Mouse (Mus musculus) gastrocnemius, postnatal 36 days (tissue): ENCODE measurements at regions not wholly inside any gene's neighbourhood (a gene's known extent, or its start where the extent isn't known, plus 50 kb on each side); places are given as distances from the start of the nearest gene placed in this dataset.
"Not testable (repeated sequence)": the region's sequence is repeated elsewhere in the genome, so short reads cannot be mapped to it uniquely, and the experiment has no call there.

Source experiments
- DNase-seq, 2 experiments: peaks; one replicate each; pipeline ENCODE4 v3.0.0; 2022
- intact Hi-C: fragments of 180-260 bp; cut with DNase I; formaldehyde crosslinking; loops from one replicate; pipeline ENCODE4 v1.15.1; 2025

- no peak for DNase-seq
- intact Hi-C loops, result no loop called here
These were observed 179.6 kb upstream of the Daam1 start for GRCm38 (mm10) chr12:71651251-71651650.

DNA sequence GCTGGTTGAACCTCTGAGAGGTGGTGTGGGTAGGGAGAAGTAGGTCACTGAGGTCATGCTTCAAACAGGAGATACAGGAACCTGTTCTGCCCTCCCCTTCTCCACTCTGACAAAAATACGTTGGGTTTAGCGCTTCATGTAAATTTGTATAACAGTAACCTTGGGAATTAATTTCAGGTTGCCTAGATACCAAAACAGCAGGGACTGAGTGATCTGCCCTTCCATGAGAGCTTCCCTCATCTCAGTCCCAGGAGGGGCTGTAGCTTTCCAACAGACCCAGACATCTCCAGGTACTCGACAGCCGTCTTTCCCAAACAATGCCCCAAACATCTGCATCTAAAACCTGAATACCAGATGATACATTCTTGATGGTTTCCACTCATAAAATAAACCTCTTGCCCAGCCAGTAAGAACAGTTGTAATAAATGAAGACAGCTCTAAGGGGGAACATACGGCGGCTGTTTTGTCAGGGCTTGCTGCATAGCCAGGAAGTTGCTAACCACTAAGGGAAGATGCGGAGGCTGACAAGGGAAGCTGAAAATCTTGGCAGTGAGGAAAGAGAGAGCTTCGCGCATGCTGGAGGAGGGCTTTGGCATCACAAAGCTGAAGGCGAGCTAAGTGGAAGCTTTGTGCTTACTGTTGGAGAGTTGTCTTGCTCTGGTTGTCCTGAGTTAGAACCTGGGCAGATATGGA, 137.4 kb upstream of the Daam1 start:
- DNase-seq, result no peak
- intact Hi-C loops, result no loop called here

- intact Hi-C loops, result no loop called here
- peak in 1 of 2 experiments; percentile 15 for DNase-seq
These were observed 129.1 kb upstream of the Daam1 start for GRCm38 (mm10) chr12:71701753-71702152.

- no peak for DNase-seq
- intact Hi-C loops, result no loop called here
These were observed 128.7 kb upstream of the Daam1 start for GRCm38 (mm10) chr12:71702181-71702580.

DNA sequence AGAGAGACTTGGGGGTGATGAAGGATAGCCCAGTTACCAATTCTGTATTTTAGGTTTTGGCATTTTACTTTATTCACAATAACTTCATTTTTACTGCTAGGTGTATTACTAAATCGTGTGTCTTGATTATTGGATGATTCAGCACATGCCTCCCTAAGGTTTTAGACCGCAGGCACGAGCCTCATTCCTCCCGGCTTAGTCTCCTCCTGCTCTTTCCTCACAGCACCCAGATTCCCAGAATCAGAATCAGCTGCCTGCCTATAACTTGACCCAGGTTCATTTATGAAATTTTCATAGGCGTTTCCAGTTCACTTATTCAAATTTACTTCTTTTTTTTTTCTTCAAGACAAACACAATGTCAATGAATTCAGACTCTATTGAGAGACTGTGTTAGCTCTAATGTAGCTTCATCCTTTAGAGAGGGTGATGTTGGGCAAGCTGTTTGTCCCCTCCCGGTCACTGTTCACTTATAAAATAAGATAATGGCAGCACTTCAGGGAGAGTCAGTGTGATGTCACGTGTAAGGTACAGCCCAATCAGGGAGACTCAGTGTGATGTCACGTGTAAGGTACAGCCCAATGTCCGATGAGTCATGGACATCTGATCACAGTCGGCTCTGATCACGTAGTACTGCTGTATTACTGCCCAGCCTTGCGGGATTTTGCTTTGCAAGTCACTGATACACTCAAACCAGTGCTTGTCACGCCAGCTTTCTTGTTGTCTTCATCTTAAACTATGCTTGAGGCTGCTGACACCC, 127.6 kb upstream of the Daam1 start:
- intact Hi-C loops, result no loop called here

GRCm38 (mm10) chr12:71704431-71704830, 126.4 kb upstream of the Daam1 start:
- DNase-seq, result no peak

More for the DNA sequence above, 127.6 kb upstream of the Daam1 start:
- DNase-seq, result no peak

GRCm38 (mm10) chr12:71707727-71708369, 123.0 kb upstream of the Daam1 start:
- intact Hi-C loops, result loop anchor here (2.0 kb wide), 2 partner anchors 397 to 511 kb away; no protein-coding TSS in a partner anchor
- DNase-seq, result peak; percentile 29 to 55

More at GRCm38 (mm10) chr12:71704431-71704830, 126.4 kb upstream of the Daam1 start:
- intact Hi-C loops, result no loop called here

DNA sequence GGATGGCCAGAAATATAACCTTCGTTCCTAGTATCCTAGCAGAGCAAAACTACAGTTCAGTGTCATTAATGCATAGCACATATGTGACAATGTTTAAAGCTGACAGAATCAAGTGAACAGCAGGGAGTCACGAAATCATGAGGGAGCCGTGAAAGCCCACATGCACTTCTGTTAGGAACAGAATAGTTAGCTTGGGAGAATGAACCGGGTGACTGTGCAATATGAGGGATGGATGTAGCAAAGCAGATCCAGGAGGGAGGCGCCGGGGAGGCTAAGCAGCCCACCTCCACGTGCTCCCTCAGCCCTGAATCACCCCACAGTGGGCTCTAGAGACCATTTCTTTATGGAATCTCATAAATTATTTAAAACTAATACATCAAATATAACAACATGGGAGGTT, 116.3 kb upstream of the Daam1 start:
- no peak for DNase-seq
- intact Hi-C loops, result no loop called here

- intact Hi-C loops, DNase-seq: not testable (repeated sequence)
These were observed 112.5 kb upstream of the Daam1 start for GRCm38 (mm10) chr12:71718412-71718811.

DNA sequence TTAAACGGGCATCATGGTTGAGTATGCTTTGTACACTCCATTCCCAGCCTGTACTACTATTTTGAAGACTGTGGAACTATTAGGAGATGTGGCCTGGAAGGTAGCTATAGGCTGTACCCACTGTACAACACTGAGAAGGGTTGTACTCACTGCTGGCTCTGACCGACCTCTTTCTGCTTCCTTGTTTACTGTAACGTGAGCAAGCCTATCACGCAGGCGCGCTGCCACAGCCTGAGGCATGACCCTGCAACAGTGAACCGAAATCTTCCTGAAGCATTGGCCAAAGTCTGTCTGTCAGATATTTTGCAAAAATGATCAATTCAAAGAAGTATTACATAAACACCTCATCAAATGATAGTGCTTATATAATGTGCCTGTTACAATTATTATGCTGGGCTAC, 112.0 kb upstream of the Daam1 start:
- no peak for DNase-seq
- intact Hi-C loops, result no loop called here

- intact Hi-C loops, result no loop called here
- DNase-seq, result no peak
These were observed 105.7 kb upstream of the Daam1 start for GRCm38 (mm10) chr12:71725140-71725539.

DNA sequence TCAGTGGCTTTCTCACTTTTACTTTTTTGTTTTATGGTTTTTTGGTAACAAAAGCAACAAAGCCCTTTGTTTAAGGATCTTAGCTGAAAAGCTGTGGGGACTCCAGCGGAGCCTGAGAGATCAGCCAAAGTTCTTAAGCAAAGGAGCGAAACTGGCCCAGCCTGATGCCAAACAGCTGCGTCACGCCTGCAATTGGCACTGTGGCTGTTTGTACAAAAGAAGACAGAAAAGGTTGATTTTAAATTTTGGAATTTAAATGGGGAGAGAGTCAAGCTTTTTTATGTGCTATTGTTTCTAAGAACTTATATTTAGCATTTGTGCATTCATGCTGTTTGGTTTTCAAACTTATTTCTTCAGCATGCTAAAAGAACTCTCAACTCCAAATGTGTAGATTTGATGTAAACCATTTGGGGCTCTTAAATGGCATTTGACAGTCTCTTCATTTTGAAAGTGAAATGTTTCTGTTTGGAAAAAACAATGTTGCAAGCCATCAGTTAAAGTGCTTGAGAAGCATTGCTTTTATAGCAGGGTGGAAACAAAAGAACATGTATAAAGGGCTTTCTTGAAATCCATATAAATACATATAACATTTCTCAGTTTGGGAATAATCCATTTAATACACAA, 105.1 kb upstream of the Daam1 start:
- intact Hi-C loops, result no loop called here
- DNase-seq, result peak; percentile 43 to 56

- no peak for DNase-seq
- intact Hi-C loops, result no loop called here
These were observed 87.5 kb upstream of the Daam1 start for GRCm38 (mm10) chr12:71743345-71743744.

GRCm38 (mm10) chr12:71746011-71746410, 84.9 kb upstream of the Daam1 start:
- intact Hi-C loops, result no loop called here
- DNase-seq, result peak in 1 of 2 experiments; percentile 21

GRCm38 (mm10) chr12:71747386-71747785, 83.5 kb upstream of the Daam1 start:
- intact Hi-C loops, result no loop called here
- DNase-seq, result no peak

- intact Hi-C loops, result no loop called here
- DNase-seq, result peak; percentile 26 to 38
These were observed 83.0 kb upstream of the Daam1 start for GRCm38 (mm10) chr12:71747831-71748368.

DNA sequence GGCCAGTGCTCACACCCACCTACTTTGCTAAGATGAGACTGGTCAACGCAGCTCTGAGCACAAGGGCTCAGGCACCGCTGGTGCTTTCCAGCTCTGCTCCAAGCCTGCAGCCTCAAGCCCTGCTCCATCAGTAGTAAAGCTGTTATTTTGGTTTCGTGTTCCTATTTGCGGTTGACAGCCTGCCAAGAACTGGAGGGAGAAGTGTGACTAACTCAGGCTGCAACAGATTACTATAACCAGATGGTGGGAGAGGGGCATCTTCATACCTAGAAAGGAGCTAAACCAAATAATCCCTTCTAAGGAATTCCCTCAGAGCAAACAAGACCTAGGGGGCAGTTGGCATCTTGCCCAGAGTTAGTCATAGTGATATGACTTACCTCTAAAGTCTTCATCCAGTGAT, 82.1 kb upstream of the Daam1 start:
- peak; percentile 26 to 59 for DNase-seq
- intact Hi-C loops, result no loop called here

GRCm38 (mm10) chr12:71749668-71750067, 81.2 kb upstream of the Daam1 start:
- intact Hi-C loops, result no loop called here
- DNase-seq, result no peak

DNA sequence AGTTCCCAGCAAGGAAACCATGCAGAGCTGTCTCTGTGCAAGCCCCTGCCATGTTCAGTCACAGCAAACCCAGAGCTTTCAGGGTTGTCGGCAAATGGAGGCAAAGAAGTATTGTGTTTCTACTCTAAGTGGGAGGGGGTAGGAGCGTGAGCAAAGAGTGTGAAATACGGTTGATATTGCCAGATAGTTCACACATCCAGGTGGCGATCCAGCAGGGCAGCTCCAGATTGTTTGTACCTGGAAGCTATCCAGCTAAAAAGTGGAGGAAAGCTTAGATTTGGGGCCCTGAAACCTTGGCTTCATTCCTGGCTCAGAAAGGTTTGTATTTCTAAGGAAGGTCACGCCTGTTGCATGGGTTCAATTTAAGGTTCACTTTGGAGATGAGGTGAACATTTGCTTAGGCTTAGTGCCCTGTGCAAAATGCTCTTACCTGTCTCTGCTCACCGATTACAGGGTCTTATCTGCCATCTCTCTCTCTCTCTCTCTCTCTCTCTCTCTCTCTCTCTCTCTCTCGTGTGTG, 78.1 kb upstream of the Daam1 start:
- no peak for DNase-seq
- intact Hi-C loops, result no loop called here

DNA sequence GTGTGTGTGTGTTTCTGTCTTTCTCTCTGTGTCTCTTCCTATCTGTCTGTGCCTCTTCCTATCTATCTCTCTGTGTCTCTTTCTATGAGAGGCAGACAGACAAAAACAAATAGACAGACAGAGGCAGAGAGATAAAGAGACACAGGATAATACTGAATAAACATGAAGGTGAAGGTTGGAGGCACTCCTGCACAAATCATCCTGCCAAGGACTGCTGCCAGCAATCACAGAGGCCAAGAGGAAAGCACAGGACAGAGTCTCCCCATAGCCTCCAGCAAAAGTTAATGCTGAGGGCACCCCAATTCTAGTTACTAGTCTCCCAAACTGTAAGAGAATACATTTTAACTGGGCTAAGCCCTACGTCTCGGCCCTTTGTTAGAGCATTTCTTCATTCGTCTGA, 77.6 kb upstream of the Daam1 start:
- intact Hi-C loops, result no loop called here
- DNase-seq, result no peak
